Mouse (Mus musculus) fibroblast of lung, adult 2 months (primary cell): Measurements from ENCODE around the gene Slc4a4.

Experiments used
- DNase-seq: peaks from one replicate; pipeline ENCODE4 v3.0.0-alpha.2; 2011; ENCODE audit warnings: low read depth

Slc4a4 gene

GRCm38 (mm10) chr5:89010116-89010515, 123.5 kb downstream of the Slc4a4 start:
- DNase-seq: no peak

GRCm38 (mm10) chr5:89012456-89012855, 125.8 kb downstream of the Slc4a4 start:
- no peak for DNase-seq

GRCm38 (mm10) chr5:89014782-89015181, 128.2 kb downstream of the Slc4a4 start:
- DNase-seq: no peak

GRCm38 (mm10) chr5:89015878-89016277, 129.3 kb downstream of the Slc4a4 start:
- DNase-seq: no peak

GRCm38 (mm10) chr5:89018537-89018936, 131.9 kb downstream of the Slc4a4 start:
- DNase-seq: no peak

GRCm38 (mm10) chr5:89024413-89024812, 137.8 kb downstream of the Slc4a4 start:
- DNase-seq: no peak

GRCm38 (mm10) chr5:89027518-89028085, 141.0 kb downstream of the Slc4a4 start:
- no peak for DNase-seq

- DNase-seq: no peak
Observed at GRCm38 (mm10) chr5:89032647-89033046, 146.0 kb downstream of the Slc4a4 start.

GRCm38 (mm10) chr5:89033256-89033655, 146.6 kb downstream of the Slc4a4 start:
- no peak for DNase-seq

GRCm38 (mm10) chr5:89036147-89036546, 149.5 kb downstream of the Slc4a4 start:
- no peak for DNase-seq

- no peak for DNase-seq
Observed at GRCm38 (mm10) chr5:89040814-89041213, 154.2 kb downstream of the Slc4a4 start.

GRCm38 (mm10) chr5:89043846-89044245, 157.2 kb downstream of the Slc4a4 start:
- DNase-seq: no peak

GRCm38 (mm10) chr5:89044801-89045200, 158.2 kb downstream of the Slc4a4 start:
- no peak for DNase-seq

GRCm38 (mm10) chr5:89051577-89051976, 165.0 kb downstream of the Slc4a4 start:
- DNase-seq: no peak

- no peak for DNase-seq
Observed at GRCm38 (mm10) chr5:89052230-89052629, 165.6 kb downstream of the Slc4a4 start.

- DNase-seq: no peak
Observed at GRCm38 (mm10) chr5:89055656-89056055, 169.0 kb downstream of the Slc4a4 start.

- no peak for DNase-seq
Observed at GRCm38 (mm10) chr5:89056370-89056769, 169.8 kb downstream of the Slc4a4 start.

GRCm38 (mm10) chr5:89061097-89061496, 174.5 kb downstream of the Slc4a4 start:
- DNase-seq: no peak

GRCm38 (mm10) chr5:89062286-89062685, 175.7 kb downstream of the Slc4a4 start:
- no peak for DNase-seq

- DNase-seq: no peak
Observed at GRCm38 (mm10) chr5:89067111-89067510, 180.5 kb downstream of the Slc4a4 start.

GRCm38 (mm10) chr5:89068072-89068471, 181.5 kb downstream of the Slc4a4 start:
- no peak for DNase-seq

GRCm38 (mm10) chr5:89070051-89070450, 183.4 kb downstream of the Slc4a4 start:
- DNase-seq: no peak

- no peak for DNase-seq
Observed at GRCm38 (mm10) chr5:89071957-89072356, 185.3 kb downstream of the Slc4a4 start.

- DNase-seq: peak; percentile 2
Observed at GRCm38 (mm10) chr5:89077711-89078110, 191.1 kb downstream of the Slc4a4 start.

GRCm38 (mm10) chr5:89083476-89083875, 196.9 kb downstream of the Slc4a4 start:
- no peak for DNase-seq
